Mouse (Mus musculus): ENCODE measurements around the gene Bysl.
"Not testable (repeated sequence)": the region's sequence is repeated elsewhere in the genome, so short reads cannot be mapped to it uniquely, and the experiment has no call there.

Bysl gene

GRCm38 (mm10) chr17:47618556-47619311 lies 7.4 kb upstream of the Bysl start:
- no peak for DNase-seq (ENCODE audit: low spot score)

GRCm38 (mm10) chr17:47617605-47618307 lies 6.5 kb upstream of the Bysl start:
- DNase-seq (ENCODE audit: low spot score) = no peak

GRCm38 (mm10) chr17:47616652-47617051 lies 5.4 kb upstream of the Bysl start:
- no peak for DNase-seq (ENCODE audit: low spot score)

- DNase-seq (ENCODE audit: low spot score) = no peak
These were observed 4.8 kb upstream of the Bysl start for GRCm38 (mm10) chr17:47616119-47616518.

- DNase-seq (ENCODE audit: low spot score) = peak; percentile 32
These were observed 2.7 kb upstream of the Bysl start for GRCm38 (mm10) chr17:47614018-47614417.

- no peak for DNase-seq (ENCODE audit: low spot score)
These were observed 330 bp upstream of the Bysl start for GRCm38 (mm10) chr17:47611661-47611982.

- no peak for DNase-seq (ENCODE audit: low spot score)
These were observed 2.1 kb downstream of the Bysl start for GRCm38 (mm10) chr17:47609182-47609581.

- no peak for DNase-seq (ENCODE audit: low spot score)
These were observed 5.1 kb downstream of the Bysl start for GRCm38 (mm10) chr17:47606220-47606619.

- no peak for DNase-seq (ENCODE audit: low spot score)
These were observed 9.0 kb downstream of the Bysl start for GRCm38 (mm10) chr17:47602289-47602688.

GRCm38 (mm10) chr17:47601389-47601755 lies 9.9 kb downstream of the Bysl start:
- no peak for DNase-seq (ENCODE audit: low spot score)

- DNase-seq (ENCODE audit: low spot score) = no peak
These were observed 10.5 kb downstream of the Bysl start for GRCm38 (mm10) chr17:47600601-47601388.

GRCm38 (mm10) chr17:47599511-47600297 lies 11.6 kb downstream of the Bysl start:
- no peak for DNase-seq (ENCODE audit: low spot score)

- DNase-seq (ENCODE audit: low spot score) = not testable (repeated sequence)
These were observed 12.6 kb downstream of the Bysl start for GRCm38 (mm10) chr17:47598580-47599304.

- DNase-seq (ENCODE audit: low spot score) = peak; percentile 78
These were observed 13.3 kb downstream of the Bysl start for GRCm38 (mm10) chr17:47597838-47598579.

- no peak for DNase-seq (ENCODE audit: low spot score)
These were observed 14.0 kb downstream of the Bysl start for GRCm38 (mm10) chr17:47597261-47597660.

GRCm38 (mm10) chr17:47596839-47597164 lies 14.5 kb downstream of the Bysl start:
- no peak for DNase-seq (ENCODE audit: low spot score)

- DNase-seq (ENCODE audit: low spot score) = no peak
These were observed 15.0 kb downstream of the Bysl start for GRCm38 (mm10) chr17:47596162-47596838.

GRCm38 (mm10) chr17:47595248-47596161 lies 15.8 kb downstream of the Bysl start:
- peak; percentile 85 for DNase-seq (ENCODE audit: low spot score)

GRCm38 (mm10) chr17:47594969-47595247 lies 16.4 kb downstream of the Bysl start:
- DNase-seq (ENCODE audit: low spot score) = peak; percentile 38

Measured in retina, embryonic 14.5 days (tissue).